Mouse (Mus musculus): ENCODE measurements around the gene Gm9913.

The Gm9913 gene

GRCm38 (mm10) chr2:125555830-125556229 lies 50.9 kb downstream of the Gm9913 start:
- DNase-seq (ENCODE audit: low read depth, low spot score) = no peak

Data from retina, adult 2 months (tissue).